Mouse (Mus musculus) limb, embryonic 11.5 days (tissue): ENCODE measurements around the gene Gm39566. TPM values are rescaled to one million over a fixed set of nuclear protein-coding genes. Genes with fewer than 3 reads are reported as not detected.

Source experiments
- ATAC-seq: fragments of 200-750 bp; cut with Nextera tagmentation; 2 replicates; pipeline ENCODE4 v1.8.0; 2017; ENCODE audit warnings: low read depth; ENCODE audit not compliant: insufficient number of reproducible peaks, low FRiP score, low TSS enrichment
- DNase-seq: peaks from one replicate; pipeline ENCODE4 v3.0.0-alpha.2; 2015; ENCODE audit warnings: low spot score
- H3K27ac ChIP-seq: fragments of 300-500 bp; sonication (generic); replicated peaks from 2 replicates; pipeline ENCODE4 v1.5.1; 2014; ENCODE audit warnings: low read depth, mild to moderate bottlenecking, low read length
- H3K27me3 ChIP-seq: fragments of 300-500 bp; sonication (generic); 2 replicates; pipeline ENCODE4 v1.6.1; 2014; ENCODE audit warnings: mild to moderate bottlenecking, low read length, mixed read lengths; ENCODE audit not compliant: control insufficient read depth, insufficient read depth
- H3K36me3 ChIP-seq: fragments of 300-500 bp; sonication (generic); 2 replicates; pipeline ENCODE4 v1.6.1; 2014; ENCODE audit warnings: mild to moderate bottlenecking, low read length, moderate library complexity, mixed read lengths; ENCODE audit not compliant: control insufficient read depth, insufficient read depth
- H3K4me1 ChIP-seq: fragments of 300-500 bp; sonication (generic); 2 replicates; pipeline ENCODE4 v1.6.1; 2014; ENCODE audit warnings: low read length, mixed read lengths; ENCODE audit not compliant: control insufficient read depth, insufficient read depth
- H3K4me2 ChIP-seq: fragments of 300-500 bp; sonication (generic); 2 replicates; pipeline ENCODE4 v1.6.1; 2014; ENCODE audit warnings: low read depth, mild to moderate bottlenecking, moderate library complexity; ENCODE audit not compliant: severe bottlenecking
- H3K4me3 ChIP-seq: fragments of 300-500 bp; sonication (generic); 2 replicates; pipeline ENCODE4 v1.5.1; 2014; ENCODE audit warnings: low read depth, low read length
- H3K9ac ChIP-seq: fragments of 300-500 bp; sonication (generic); 2 replicates; pipeline ENCODE4 v1.6.1; 2014; ENCODE audit warnings: mild to moderate bottlenecking, low read length
- H3K9me3 ChIP-seq: fragments of 300-500 bp; sonication (generic); 2 replicates; pipeline ENCODE4 v1.6.1; 2016; ENCODE audit warnings: low read length; ENCODE audit not compliant: control insufficient read depth
- WGBS: fragments of 180-500 bp; shearing (Covaris S2); extraction: QIAGEN DNeasy Blood & Tissue Kit; methylation state at CpG from one replicate; pipeline ENCODE4 v1.1.7; 2014; 5-methylcytosine and 5-hydroxymethylcytosine counted together
- polyA plus RNA-seq: library from polyadenylated mRNA; unstranded; fragments of >200 nt; fragmentation: Nextera tagmentation; extraction: Ambion mirVana; gene quantifications from 2 replicates; pipeline ENCODE4 v1.2.1, GENCODE M21; 2014

Gene Gm39566
- polyA plus RNA-seq, 1 experiment from 2014 or later = not detected

DNA sequence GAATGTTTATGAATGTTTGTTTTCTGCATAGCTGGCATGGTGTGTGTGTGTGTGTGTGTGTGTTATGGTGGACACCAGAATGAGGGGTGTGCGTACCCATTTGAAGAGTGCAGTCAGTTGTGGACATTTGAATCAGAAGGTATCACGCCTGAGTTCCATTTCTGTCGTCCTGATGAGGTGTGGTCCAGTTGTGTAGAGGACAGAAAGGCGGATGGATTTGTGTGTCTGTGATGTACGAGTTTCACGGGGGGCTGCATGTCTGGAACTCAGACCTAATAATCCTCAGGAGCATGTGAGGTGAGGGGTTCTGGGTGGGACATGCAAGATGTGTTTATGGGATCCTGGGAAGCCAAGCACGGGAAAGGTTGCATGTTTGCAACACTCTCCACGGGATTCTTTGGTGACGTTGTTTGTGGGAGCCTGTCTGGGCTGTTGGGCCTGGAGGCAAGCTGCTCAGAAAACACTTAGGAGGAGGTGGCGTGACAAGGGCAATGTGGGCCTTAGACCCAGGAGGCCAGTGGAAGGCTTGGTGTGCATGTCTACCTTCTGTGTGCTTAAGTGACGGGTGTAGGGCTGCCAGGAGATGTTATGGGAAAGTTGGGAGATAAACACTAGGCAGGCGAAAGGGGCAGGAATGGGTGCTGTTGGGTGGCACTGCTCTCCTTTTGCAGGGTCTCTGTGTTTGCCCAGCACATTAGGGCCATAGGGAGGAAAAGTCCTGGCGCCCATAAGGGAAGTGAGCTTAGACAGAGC lies 48.0 kb downstream of the Gm39566 start:
- Histone ChIP-seq H3K4me1 (peaks cover 15% of the 10 kb centered on the region), H3K9ac (no peak overlapping the region), H3K27me3 (no peaks in the 10 kb centered on the region), H3K36me3 (no peaks in the 10 kb centered on the region), H3K9me3 (no peaks in the 10 kb centered on the region), H3K27ac (no peak overlapping the region), H3K4me3 (peak overlapping the region; percentile 90), H3K4me2 (peak overlapping the region; percentile 87; the same call in 1 of the 2 replicates)
- no peak for ATAC-seq
- no peak for DNase-seq
- 59% methylated on average over 13 of the region's 13 CpGs for WGBS

DNA sequence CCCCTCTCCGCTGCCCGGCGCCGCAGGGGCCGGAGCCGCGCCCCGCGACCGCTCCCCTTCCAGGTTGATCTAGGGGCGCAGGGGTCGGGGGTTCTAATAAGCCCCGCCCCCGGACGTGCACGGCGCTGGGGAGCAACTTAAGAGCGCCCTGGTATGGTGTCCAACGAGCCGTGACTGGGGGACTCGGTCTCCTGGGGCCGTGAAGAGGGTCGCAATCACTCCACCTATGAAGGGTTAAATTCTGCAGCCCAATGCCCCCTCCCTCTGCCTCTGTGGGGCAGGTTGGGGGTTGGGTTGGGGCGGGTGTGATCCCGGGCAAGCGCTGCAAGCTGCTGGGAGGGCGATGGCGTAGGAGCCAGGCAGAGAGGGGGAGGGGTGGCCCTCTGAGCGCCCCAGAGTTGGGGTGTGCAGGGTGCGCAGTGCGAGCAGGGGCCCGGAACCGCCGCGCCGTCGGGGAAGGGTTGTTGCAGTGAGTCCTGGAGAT lies 48.9 kb downstream of the Gm39566 start:
- no peaks in the 10 kb centered on the region for H3K36me3 ChIP-seq
- H3K9me3 ChIP-seq = no peaks in the 10 kb centered on the region
- peak; percentile 66 for ATAC-seq
- peaks cover 15% of the 10 kb centered on the region for H3K4me1 ChIP-seq
- WGBS = under 1% methylated on average over 37 of the region's 37 CpGs
- H3K27ac ChIP-seq = peak overlapping the region; percentile 47
- peak overlapping the region; percentile 90 for H3K4me3 ChIP-seq
- peak overlapping the region; percentile 87 for H3K4me2 ChIP-seq
- peak; percentile 71 for DNase-seq
- H3K9ac ChIP-seq = peak overlapping the region; percentile 91
- no peaks in the 10 kb centered on the region for H3K27me3 ChIP-seq

DNA sequence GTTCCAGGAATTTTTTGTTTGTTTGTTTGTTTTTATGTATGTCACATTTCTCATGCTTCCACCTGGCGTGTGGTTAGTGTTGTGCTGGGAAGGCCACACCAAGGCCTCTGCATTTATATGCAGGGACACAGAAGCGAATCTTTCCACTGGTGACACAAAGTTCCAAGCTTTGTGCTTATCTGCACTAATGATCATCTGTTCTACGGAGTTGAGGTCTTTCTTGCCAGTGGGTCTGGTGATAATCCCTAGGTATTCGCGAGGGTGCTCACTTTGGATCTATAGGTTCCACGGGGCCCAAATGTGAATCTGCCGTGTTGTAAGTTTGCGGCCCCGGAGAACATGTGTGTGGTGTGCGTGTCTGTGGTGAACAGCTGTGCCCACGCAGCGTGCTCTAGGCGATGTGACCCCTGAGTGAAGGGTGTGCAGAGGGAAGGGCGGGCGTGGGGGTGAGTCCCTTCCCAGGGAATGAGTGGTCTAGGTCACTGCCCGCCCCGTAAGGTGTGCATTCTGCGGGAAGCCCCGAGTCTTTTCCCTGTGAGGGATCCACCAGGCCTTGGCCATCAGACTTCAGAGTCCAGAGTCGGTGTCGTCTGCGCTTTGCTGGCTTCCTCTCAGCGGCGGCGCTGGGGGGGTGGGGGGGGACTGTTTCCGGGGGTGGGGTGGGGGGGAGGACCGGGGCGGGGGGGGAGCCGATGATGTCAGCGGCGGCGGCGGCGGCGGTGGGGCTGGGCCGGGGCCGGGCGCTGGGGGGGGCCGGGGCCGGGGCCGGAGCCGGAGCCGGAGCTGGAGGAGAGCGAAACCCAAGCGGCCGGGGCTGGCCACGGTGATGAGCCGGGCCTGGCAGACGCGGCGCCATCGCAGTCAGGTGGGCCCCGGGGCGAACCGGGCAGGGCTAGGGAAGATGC lies 49.6 kb downstream of the Gm39566 start, which contains the start of gene Zbtb4:
TSS of gene Zbtb4 (plus strand) at position 692 of the 905 bp plus-strand sequence.
- Histone ChIP-seq H3K9ac (peak within 1 kb of the TSS; percentile 91), H3K4me3 (peak within 1 kb of the TSS; percentile 90), H3K27ac (peak within 1 kb of the TSS; percentile 47), H3K4me1 (peaks cover 15% of the 10 kb centered on the region), H3K4me2 (peak within 1 kb of the TSS; percentile 87), H3K27me3 (no peaks in the 10 kb centered on the region), H3K9me3 (no peaks in the 10 kb centered on the region), H3K36me3 (no peaks in the 10 kb centered on the region)
- ATAC-seq (peak; percentile 61), DNase-seq (peak; percentile 50)
- WGBS = 25% methylated on average over 32 of the region's 55 CpGs

DNA sequence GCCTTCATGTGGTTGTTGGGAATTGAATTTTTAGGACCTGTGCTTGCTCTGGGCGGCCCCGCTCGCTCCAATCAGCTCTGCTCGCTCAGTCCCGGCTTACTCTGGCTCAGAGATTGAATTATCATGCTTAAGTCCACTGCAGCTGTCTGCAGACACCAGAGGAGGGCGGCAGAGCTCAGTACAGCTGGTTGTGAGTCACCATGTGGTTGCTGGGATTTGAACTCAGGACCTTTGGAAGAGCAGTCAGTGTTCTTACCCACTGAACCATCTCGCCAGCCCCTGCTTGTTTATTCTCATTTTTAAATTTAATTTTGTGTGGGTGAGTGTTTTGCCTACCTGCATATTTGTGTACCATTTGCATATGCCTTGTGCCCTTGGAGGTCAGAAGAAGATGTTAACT lies 51.5 kb downstream of the Gm39566 start:
- ATAC-seq (no peak), DNase-seq (no peak)
- H3K27me3 ChIP-seq = no peaks in the 10 kb centered on the region
- H3K4me2 ChIP-seq = no peak overlapping the region
- H3K9me3 ChIP-seq = no peaks in the 10 kb centered on the region
- no peaks in the 10 kb centered on the region for H3K36me3 ChIP-seq
- H3K4me1 ChIP-seq = peaks cover 24% of the 10 kb centered on the region
- no peak overlapping the region for H3K4me3 ChIP-seq
- 70% methylated on average over 7 of the region's 7 CpGs for WGBS
- H3K9ac ChIP-seq = no peak overlapping the region
- H3K27ac ChIP-seq = no peak overlapping the region

DNA sequence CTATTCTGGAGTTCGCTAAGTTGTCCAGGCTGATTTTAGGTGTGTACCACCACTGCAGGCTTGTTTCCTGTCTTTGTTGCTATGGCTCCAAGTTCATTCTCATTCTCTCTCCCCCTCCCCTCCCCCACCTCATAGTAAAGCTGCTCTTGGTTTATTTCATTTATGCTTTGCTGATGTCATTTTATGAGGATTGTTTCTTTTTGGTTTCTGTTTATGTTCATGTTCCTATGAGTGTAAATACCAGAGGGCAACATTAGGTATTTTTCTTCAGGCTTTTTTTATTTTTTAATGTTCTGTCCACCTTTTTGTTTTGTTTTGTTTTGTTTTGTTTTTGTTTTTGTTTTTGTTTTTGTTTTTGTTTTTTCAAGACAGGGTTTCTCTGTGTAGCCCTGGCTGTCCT lies 53.2 kb downstream of the Gm39566 start, which contains the start of gene Slc35g3:
TSS of gene Slc35g3 (minus strand) at position 101 of the 400 bp plus-strand sequence.
- WGBS = 75% methylated on average over 1 of the region's 1 CpGs
- DNase-seq (no peak), ATAC-seq (no peak)
- H3K36me3 ChIP-seq = no peaks in the 10 kb centered on the region
- peaks cover 20% of the 10 kb centered on the region for H3K4me1 ChIP-seq
- H3K27ac ChIP-seq = no peak within 1 kb of the TSS
- H3K9ac ChIP-seq = no peak within 1 kb of the TSS
- no peak within 1 kb of the TSS for H3K4me3 ChIP-seq
- H3K27me3 ChIP-seq = no peaks in the 10 kb centered on the region
- no peaks in the 10 kb centered on the region for H3K9me3 ChIP-seq
- H3K4me2 ChIP-seq = 0 out of 2 replicates have a peak within 1 kb of the TSS, but pooled peaks have one; percentile 7

Other genes with a start within 250 kb of the Gm39566 start
- gene Wrap53, start 235.0 kb downstream of the Gm39566 start, polyA plus RNA-seq = 45.7 and 46.9 TPM in 2 replicates
- gene Trp53, start 234.9 kb downstream of the Gm39566 start, polyA plus RNA-seq = 250 and 254 TPM in 2 replicates
- gene Atp1b2, start 209.4 kb downstream of the Gm39566 start, polyA plus RNA-seq = 4.5 and 4.9 TPM in 2 replicates
- gene Shbg, start 197.4 kb downstream of the Gm39566 start, polyA plus RNA-seq = not detected in 2 replicates
- 14.7 and 16.2 TPM in 2 replicates for gene Sat2, start 193.3 kb downstream of the Gm39566 start, polyA plus RNA-seq
- 35.8 and 37.5 TPM in 2 replicates for gene Fxr2, start 182.3 kb downstream of the Gm39566 start, polyA plus RNA-seq
- 0.17 TPM in 1 of 2 replicates, not detected in the other for gene Sox15, start 160.0 kb downstream of the Gm39566 start, polyA plus RNA-seq
- gene Mpdu1, start 152.7 kb downstream of the Gm39566 start, polyA plus RNA-seq = 21.0 and 41.0 TPM in 2 replicates
- 3.4 and 4.5 TPM in 2 replicates for gene Cd68, start 149.1 kb downstream of the Gm39566 start, polyA plus RNA-seq
- 759 and 892 TPM in 2 replicates for gene Eif4a1, start 142.9 kb downstream of the Gm39566 start, polyA plus RNA-seq
- 125 and 127 TPM in 2 replicates for gene Senp3, start 133.2 kb downstream of the Gm39566 start, polyA plus RNA-seq
- gene Tnfsf13, start 129.5 kb downstream of the Gm39566 start, polyA plus RNA-seq = not detected in 2 replicates
- 2.6 and 3.3 TPM in 2 replicates for gene Tnfsf12, start 119.4 kb downstream of the Gm39566 start, polyA plus RNA-seq
- gene Tnfsfm13, start 119.2 kb downstream of the Gm39566 start, polyA plus RNA-seq = 1.1 and 1.3 TPM in 2 replicates
- gene Polr2a, start 56.7 kb downstream of the Gm39566 start, polyA plus RNA-seq = 64.0 and 78.3 TPM in 2 replicates
- gene Slc35g3, start 53.3 kb downstream of the Gm39566 start, polyA plus RNA-seq = 0.09 TPM in 1 of 2 replicates, not detected in the other
- 0.96 and 1.1 TPM in 2 replicates for gene Zbtb4, start 49.4 kb downstream of the Gm39566 start, polyA plus RNA-seq
- 4.3 and 4.4 TPM in 2 replicates for gene Chrnb1, start 19.4 kb downstream of the Gm39566 start, polyA plus RNA-seq
- 0.36 and 0.67 TPM in 2 replicates for gene Fgf11, start 13.4 kb downstream of the Gm39566 start, polyA plus RNA-seq
- 1.8 and 2.0 TPM in 2 replicates for gene Tmem102, start 9.7 kb downstream of the Gm39566 start, polyA plus RNA-seq
- gene Spem2, start 3.2 kb upstream of the Gm39566 start, polyA plus RNA-seq = not detected in 2 replicates
- gene Spem1, start 6.9 kb upstream of the Gm39566 start, polyA plus RNA-seq = 0.15 and 0.18 TPM in 2 replicates
- gene Nlgn2, start 22.5 kb upstream of the Gm39566 start, polyA plus RNA-seq = 5.8 and 6.2 TPM in 2 replicates
- gene Tmem256, start 23.2 kb upstream of the Gm39566 start, polyA plus RNA-seq = 285 and 304 TPM in 2 replicates
- 115 TPM in 2 replicates for gene Plscr3, start 31.1 kb upstream of the Gm39566 start, polyA plus RNA-seq
- 0.89 and 1.2 TPM in 2 replicates for gene Tnk1, start 43.4 kb upstream of the Gm39566 start, polyA plus RNA-seq
- not detected in 2 replicates for gene Tmem95, start 62.7 kb upstream of the Gm39566 start, polyA plus RNA-seq
- gene Kctd11, start 66.1 kb upstream of the Gm39566 start, polyA plus RNA-seq = 3.7 and 4.3 TPM in 2 replicates
- 0.72 and 0.78 TPM in 2 replicates for gene Acap1, start 80.2 kb upstream of the Gm39566 start, polyA plus RNA-seq
- gene 2810408A11Rik, start 85.7 kb upstream of the Gm39566 start, polyA plus RNA-seq = 24.8 and 26.5 TPM in 2 replicates
- 15.3 and 15.5 TPM in 2 replicates for gene Neurl4, start 85.8 kb upstream of the Gm39566 start, polyA plus RNA-seq
- 90.8 and 94.0 TPM in 2 replicates for gene Gps2, start 98.6 kb upstream of the Gm39566 start, polyA plus RNA-seq
- gene Eif5a, start 106.7 kb upstream of the Gm39566 start, polyA plus RNA-seq = 2,284 and 2,370 TPM in 2 replicates
- 11.2 and 11.3 TPM in 2 replicates for gene Ybx2, start 120.5 kb upstream of the Gm39566 start, polyA plus RNA-seq
- 21.0 and 22.7 TPM in 2 replicates for gene Slc2a4, start 132.9 kb upstream of the Gm39566 start, polyA plus RNA-seq
- gene Cldn7, start 149.5 kb upstream of the Gm39566 start, polyA plus RNA-seq = 12.7 and 13.2 TPM in 2 replicates
- gene Ctdnep1, start 165.9 kb upstream of the Gm39566 start, polyA plus RNA-seq = 22.8 and 27.6 TPM in 2 replicates
- gene Elp5, start 167.2 kb upstream of the Gm39566 start, polyA plus RNA-seq = 148 and 151 TPM in 2 replicates
- 397 and 432 TPM in 2 replicates for gene Gabarap, start 175.8 kb upstream of the Gm39566 start, polyA plus RNA-seq
- gene Phf23, start 180.5 kb upstream of the Gm39566 start, polyA plus RNA-seq = 56.1 and 64.9 TPM in 2 replicates
- 47.3 and 52.0 TPM in 2 replicates for gene Dvl2, start 185.3 kb upstream of the Gm39566 start, polyA plus RNA-seq
- gene Acadvl, start 200.1 kb upstream of the Gm39566 start, polyA plus RNA-seq = 52.9 and 53.5 TPM in 2 replicates
- 10.0 and 10.8 TPM in 2 replicates for gene Dlg4, start 201.6 kb upstream of the Gm39566 start, polyA plus RNA-seq
- gene Asgr1, start 238.8 kb upstream of the Gm39566 start, polyA plus RNA-seq = 1.0 and 1.6 TPM in 2 replicates